Mouse (Mus musculus) regulatory T cell (primary cell): ENCODE results near the gene Vmn1r8.
"Not testable (repeated sequence)": the region's sequence is repeated elsewhere in the genome, so short reads cannot be mapped to it uniquely, and the experiment has no call there.

Experiments
- in situ Hi-C: fragments of 300-600 bp; cut with MboI, MseI; formaldehyde crosslinking; loops from one replicate; pipeline ENCODE4 v1.15.1; 2025; ENCODE audit warnings: high pct_unique_total_duplicates

Vmn1r8 gene

GRCm38 (mm10) chr6:57031984-57032383 lies at the start of gene Vmn1r8:
Gene Vmn1r8, plus strand, starts transcription at chr6:57032284.
- in situ Hi-C loops, result no loop called here

GRCm38 (mm10) chr6:56996943-56997342 lies 35.1 kb upstream of the Vmn1r8 start, which contains the start of gene Vmn1r6:
Gene Vmn1r6, plus strand, starts transcription at chr6:56997243.
- in situ Hi-C loops, result loop anchor here (10.0 kb wide), 1 partner anchor 1332 kb away; no protein-coding TSS in a partner anchor

- in situ Hi-C loops, result not testable (repeated sequence)
Measured at GRCm38 (mm10) chr6:57025224-57025623, 6.9 kb upstream of the Vmn1r8 start, which contains the start of gene Vmn1r7. Gene Vmn1r7, minus strand, starts transcription at chr6:57025324.

DNA sequence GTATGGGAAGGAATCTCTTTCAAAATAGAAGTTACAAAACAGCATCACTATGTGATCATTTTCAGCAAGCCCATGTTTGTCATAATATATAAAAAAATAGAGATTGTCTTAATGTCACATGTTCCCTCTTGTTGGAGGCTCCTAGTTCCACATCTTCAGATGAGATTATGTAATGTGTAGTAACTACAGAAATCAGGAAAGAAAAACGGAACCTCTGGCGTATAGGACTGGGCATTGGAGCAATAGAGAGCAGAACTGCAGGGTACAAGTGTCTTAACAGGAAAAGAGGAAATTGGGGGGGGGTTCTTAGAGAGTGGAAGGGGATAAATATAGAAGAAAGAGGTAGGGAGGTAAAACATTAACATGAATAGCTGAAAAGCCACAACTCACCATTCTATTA lies 2.6 kb downstream of the Vmn1r8 start:
- in situ Hi-C loops, result no loop called here

GRCm38 (mm10) chr6:57063730-57064129 lies 31.6 kb downstream of the Vmn1r8 start:
- in situ Hi-C loops, result no loop called here

GRCm38 (mm10) chr6:57066487-57066886 lies 34.4 kb downstream of the Vmn1r8 start, which contains the start of gene Vmn1r9:
Gene Vmn1r9, plus strand, starts transcription at chr6:57066787.
- in situ Hi-C loops, result no loop called here
